Mouse (Mus musculus): ENCODE data around the gene Emg1. TPM values are rescaled to one million over a fixed set of nuclear protein-coding genes. Genes with fewer than 3 reads are reported as not detected.
"Not testable (repeated sequence)": the region's sequence is repeated elsewhere in the genome, so short reads cannot be mapped to it uniquely, and the experiment has no call there.

The Emg1 gene
- polyA plus RNA-seq, 1 experiment from 2014 or later: 100.0 TPM

DNA sequence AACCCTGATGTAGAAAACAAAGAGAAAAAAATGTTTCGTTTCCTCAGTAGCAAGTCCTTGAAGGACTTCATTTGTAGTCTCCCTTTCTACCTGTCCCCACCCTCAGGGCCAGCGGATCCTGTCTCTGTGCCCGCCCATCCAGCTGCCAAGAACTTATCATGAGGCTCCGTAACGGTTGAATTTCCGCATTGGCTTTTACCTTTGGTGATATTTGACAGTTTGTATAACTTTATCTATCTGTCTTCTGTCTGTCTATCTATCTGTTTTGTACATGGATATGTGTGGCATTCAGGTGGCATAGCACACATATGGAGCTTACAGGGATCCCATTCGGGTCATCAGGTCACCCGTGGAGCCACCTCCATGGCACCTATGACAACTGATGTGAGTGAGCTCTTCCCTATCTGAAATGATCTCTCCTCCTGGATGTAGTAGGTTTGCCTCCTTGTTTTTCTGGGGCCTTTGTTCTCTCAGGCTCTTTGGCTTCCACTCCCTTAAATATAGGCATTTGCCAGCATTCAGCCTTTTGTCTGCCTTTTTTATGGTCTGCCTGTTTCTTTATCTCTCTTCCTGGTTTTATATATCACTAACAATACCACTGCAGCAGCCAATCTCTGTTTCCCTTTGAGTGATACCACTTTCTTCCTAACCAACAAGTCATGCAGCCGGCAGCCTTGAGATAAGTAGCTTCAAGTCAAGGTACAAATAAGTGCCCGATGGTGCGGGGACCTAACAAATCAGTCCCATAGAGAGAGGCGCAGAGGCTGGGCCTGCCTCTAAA, 26.2 kb downstream of the Emg1 start:
- no peak overlapping the region for H3K4me2 ChIP-seq
- no peak for ATAC-seq (ENCODE audit: low FRiP score, low read depth)
- H3K36me3 ChIP-seq: no peaks in the 10 kb centered on the region
- no peaks in the 10 kb centered on the region for H3K9me3 ChIP-seq
- no peaks in the 10 kb centered on the region for H3K27me3 ChIP-seq
- no peaks in the 10 kb centered on the region for H3K4me1 ChIP-seq (replicated peaks)
- no peak overlapping the region for H3K4me3 ChIP-seq
- H3K27ac ChIP-seq (replicated peaks): no peak overlapping the region
- no peak overlapping the region for H3K9ac ChIP-seq
- 83% methylated on average over 12 of the region's 12 CpGs for WGBS

DNA sequence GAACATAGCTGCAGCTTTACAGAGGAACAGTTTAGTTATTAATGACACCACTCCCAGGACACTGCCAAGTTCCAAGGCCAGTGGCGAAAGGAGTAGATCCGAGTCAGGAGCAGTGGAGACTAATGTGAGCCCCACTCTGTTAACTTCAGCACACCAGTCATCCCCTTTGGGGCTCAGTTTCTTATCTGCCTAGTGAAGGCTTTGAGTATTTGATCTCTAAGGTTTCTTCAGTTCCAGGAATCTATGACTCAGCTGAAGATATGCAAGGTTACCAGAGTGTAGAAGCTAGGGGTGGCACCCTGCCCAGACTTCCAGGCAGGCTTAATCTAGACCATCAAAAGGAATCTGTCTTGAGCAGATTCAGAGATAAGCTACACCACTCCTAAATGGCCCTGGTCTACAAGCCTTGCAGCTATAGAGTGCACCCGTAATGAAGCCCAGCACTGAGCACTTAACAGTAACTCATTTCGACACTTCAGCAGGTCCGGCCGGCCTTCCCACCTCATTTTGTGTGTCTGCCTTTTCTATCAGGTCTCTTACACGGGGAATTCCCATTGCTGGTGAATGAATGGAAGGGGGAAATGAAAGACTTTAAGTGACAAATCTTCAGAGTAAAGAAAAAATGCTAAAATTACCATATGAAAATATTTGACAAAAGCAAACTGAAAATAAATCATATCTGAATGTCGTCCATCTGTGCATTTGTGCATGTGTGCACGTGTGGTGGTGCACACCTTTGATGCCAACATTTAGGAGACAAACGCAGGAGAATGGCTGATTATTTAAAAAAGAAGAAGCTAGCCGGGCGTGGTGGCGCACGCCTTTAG, 28.2 kb downstream of the Emg1 start:
- no peak for ATAC-seq (ENCODE audit: low FRiP score, low read depth)
- Histone ChIP-seq H3K4me1 (replicated peaks) (no peaks in the 10 kb centered on the region), H3K9me3 (no peaks in the 10 kb centered on the region), H3K9ac (no peak overlapping the region), H3K4me3 (no peak overlapping the region), H3K27me3 (no peaks in the 10 kb centered on the region), H3K36me3 (no peaks in the 10 kb centered on the region), H3K27ac (replicated peaks) (no peak overlapping the region), H3K4me2 (no peak overlapping the region)
- WGBS: 90% methylated on average over 14 of the region's 14 CpGs

DNA sequence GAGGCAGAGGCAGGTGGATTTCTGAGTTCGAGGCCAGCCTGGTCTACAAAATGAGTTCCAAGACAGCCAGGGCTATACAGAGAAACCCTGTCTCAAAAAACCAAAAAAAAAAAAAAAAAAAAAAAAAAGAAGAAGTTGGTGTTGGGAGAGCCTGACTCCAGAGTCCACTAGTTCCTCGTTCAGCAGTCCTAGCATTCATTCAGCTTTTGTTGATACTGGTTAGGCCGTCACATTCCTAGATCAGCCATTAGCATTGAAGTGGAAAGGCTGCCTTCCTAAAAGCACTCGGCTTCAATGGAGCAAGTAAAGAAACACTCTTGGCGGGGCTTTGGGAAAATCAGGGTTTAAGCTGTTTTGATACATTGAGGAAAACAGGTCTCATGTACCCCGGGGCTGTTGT, 29.7 kb downstream of the Emg1 start:
- not testable (repeated sequence) for H3K4me2 ChIP-seq; H3K4me1 ChIP-seq (replicated peaks); ATAC-seq (ENCODE audit: low FRiP score, low read depth); H3K4me3 ChIP-seq; H3K36me3 ChIP-seq; H3K9me3 ChIP-seq; H3K9ac ChIP-seq; H3K27me3 ChIP-seq; H3K27ac ChIP-seq (replicated peaks)
- WGBS: 61% methylated on average over 6 of the region's 6 CpGs

DNA sequence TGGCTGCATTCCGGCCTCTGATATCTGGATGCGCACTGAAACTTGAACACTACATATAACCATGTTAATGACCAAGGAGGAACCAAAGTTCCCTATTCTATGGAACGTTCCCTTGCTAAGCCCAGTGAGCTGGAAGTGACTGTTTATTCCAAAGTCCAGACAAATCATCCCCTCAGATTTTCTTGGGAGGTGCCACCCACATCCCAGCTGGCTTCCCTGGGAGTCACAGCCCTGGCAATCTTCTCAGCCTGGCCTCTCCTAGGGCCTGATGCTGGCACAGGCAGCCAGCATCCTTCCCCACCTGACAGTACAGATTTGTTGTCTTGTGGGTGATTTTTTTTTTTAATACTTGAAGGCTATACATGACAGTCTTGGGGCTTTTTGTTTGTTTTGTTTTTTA, 32.5 kb downstream of the Emg1 start:
- no peaks in the 10 kb centered on the region for H3K27me3 ChIP-seq
- ATAC-seq (ENCODE audit: low FRiP score, low read depth): no peak
- H3K4me1 ChIP-seq (replicated peaks): no peaks in the 10 kb centered on the region
- no peak overlapping the region for H3K27ac ChIP-seq (replicated peaks)
- H3K4me3 ChIP-seq: no peak overlapping the region
- WGBS: 95% methylated on average over 3 of the region's 3 CpGs
- no peak overlapping the region for H3K4me2 ChIP-seq
- no peaks in the 10 kb centered on the region for H3K9me3 ChIP-seq
- no peaks in the 10 kb centered on the region for H3K36me3 ChIP-seq
- no peak overlapping the region for H3K9ac ChIP-seq

DNA sequence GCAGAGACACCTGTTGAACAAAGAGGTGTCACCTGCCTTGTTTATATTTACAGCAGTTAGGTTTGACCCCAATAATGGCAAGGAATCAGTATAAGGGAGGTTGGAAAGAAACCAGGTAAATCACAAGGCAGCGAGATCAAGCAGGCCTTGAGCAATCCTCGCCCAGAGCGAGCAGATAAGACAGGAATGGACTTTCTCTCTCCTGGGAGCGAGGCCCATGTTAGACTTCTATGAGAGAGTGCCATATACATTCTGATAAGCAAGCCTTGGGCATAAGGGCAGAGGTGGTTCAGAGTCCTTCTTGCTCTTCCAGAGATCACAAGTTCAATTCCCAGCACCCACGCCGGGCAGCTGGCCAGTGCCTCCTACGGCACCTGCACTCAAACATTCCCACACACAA, 33.2 kb downstream of the Emg1 start:
- Histone ChIP-seq H3K4me1 (replicated peaks) (no peaks in the 10 kb centered on the region), H3K4me2 (no peak overlapping the region), H3K9ac (no peak overlapping the region), H3K4me3 (no peak overlapping the region), H3K27me3 (no peaks in the 10 kb centered on the region), H3K9me3 (no peaks in the 10 kb centered on the region), H3K36me3 (no peaks in the 10 kb centered on the region), H3K27ac (replicated peaks) (no peak overlapping the region)
- no peak for ATAC-seq (ENCODE audit: low FRiP score, low read depth)
- WGBS: 93% methylated on average over 7 of the region's 7 CpGs

DNA sequence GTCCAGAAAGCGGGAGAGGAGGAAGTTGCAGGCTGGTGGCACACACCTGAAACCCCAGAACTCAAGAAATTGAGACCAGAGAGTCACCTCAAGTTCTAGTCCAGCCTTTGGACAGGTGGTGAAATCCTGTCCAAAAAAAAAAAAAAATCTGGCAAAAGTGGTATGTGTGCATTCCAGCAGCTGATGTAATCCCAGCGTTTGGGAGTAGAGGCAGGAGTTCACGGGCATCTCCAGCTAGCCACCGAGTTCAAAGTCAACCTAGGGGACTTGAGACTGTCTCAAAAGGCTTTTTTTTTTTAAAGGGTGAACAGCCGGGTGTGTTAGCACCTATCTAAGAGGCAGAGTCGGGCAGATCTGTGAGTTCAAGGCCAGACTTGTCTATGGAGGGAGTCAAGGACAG, 35.8 kb downstream of the Emg1 start:
- Histone ChIP-seq H3K9ac (no peak overlapping the region), H3K4me3 (no peak overlapping the region), H3K4me2 (no peak overlapping the region), H3K27me3 (no peaks in the 10 kb centered on the region), H3K9me3 (no peaks in the 10 kb centered on the region), H3K36me3 (no peaks in the 10 kb centered on the region), H3K27ac (replicated peaks) (no peak overlapping the region), H3K4me1 (replicated peaks) (no peaks in the 10 kb centered on the region)
- no peak for ATAC-seq (ENCODE audit: low FRiP score, low read depth)
- WGBS: 94% methylated on average over 6 of the region's 6 CpGs

DNA sequence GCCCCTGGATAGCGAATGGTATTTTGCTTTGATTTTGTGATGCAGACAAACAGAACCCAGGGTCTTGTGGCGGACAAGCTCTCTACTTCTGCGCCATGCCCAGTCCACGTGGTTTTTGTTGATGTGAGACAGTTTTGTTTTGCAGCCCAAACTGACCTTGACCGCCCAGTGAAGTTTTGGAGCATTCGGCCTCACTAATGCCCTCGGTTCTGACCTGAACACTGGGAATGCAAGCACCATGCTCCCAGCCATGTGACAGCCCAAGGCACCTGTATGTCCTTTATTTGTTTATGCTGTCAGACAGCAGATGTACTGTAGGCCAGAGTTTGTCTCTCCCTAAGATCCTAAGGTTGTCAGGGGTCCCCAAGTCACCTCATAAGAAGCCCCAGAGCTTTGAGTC, 37.4 kb downstream of the Emg1 start:
- no peaks in the 10 kb centered on the region for H3K4me1 ChIP-seq (replicated peaks)
- no peak overlapping the region for H3K27ac ChIP-seq (replicated peaks)
- H3K4me3 ChIP-seq: no peak overlapping the region
- H3K9me3 ChIP-seq: no peaks in the 10 kb centered on the region
- no peaks in the 10 kb centered on the region for H3K36me3 ChIP-seq
- H3K4me2 ChIP-seq: no peak overlapping the region
- 98% methylated on average over 7 of the region's 7 CpGs for WGBS
- no peak for ATAC-seq (ENCODE audit: low FRiP score, low read depth)
- H3K9ac ChIP-seq: no peak overlapping the region
- no peaks in the 10 kb centered on the region for H3K27me3 ChIP-seq

DNA sequence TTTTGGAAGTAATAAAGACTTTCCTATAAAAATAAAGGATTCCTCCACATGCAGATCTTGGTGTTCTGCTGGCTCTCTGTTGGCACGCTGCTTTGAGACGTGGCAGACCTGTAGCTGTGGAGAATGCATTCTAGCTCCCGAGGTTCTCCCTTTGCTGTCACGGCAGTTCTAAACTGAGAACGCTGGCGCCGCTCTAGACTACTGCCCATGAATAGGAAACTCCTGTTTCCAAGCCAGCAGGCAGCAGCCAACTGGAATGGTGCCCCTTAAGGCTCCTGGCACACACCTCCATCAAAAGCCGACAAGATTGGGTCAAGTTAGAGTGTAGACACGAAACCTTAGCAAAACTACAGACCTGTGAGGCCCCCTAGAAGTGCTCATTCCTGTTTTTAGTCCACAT, 38.4 kb downstream of the Emg1 start:
- Histone ChIP-seq H3K4me3 (no peak overlapping the region), H3K27me3 (no peaks in the 10 kb centered on the region), H3K4me1 (replicated peaks) (no peaks in the 10 kb centered on the region), H3K36me3 (no peaks in the 10 kb centered on the region), H3K9me3 (no peaks in the 10 kb centered on the region), H3K4me2 (no peak overlapping the region), H3K27ac (replicated peaks) (no peak overlapping the region), H3K9ac (no peak overlapping the region)
- no peak for ATAC-seq (ENCODE audit: low FRiP score, low read depth)
- WGBS: 85% methylated on average over 9 of the region's 9 CpGs

DNA sequence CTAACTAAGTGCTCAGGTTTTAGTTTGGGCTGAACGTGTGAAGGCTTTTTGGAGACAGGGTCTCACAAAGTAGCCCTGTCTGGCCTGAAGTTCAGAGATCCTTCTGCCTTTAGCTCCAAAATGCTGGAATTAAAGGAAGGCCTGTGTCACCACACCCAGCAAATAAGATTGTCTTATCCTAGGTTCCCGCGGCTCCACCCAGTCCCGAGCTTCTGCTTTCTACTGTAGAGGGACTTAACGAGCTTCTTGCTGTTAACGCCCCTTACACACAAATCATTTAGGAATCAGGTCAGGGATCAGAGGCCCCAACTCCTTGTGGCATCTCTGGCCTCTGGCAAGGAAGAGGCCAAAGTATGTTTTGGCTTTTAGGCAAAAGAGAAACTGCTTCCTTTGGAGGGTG, 39.9 kb downstream of the Emg1 start:
- Histone ChIP-seq H3K4me1 (replicated peaks) (no peaks in the 10 kb centered on the region), H3K27ac (replicated peaks) (no peak overlapping the region), H3K9ac (no peak overlapping the region), H3K4me3 (no peak overlapping the region), H3K36me3 (no peaks in the 10 kb centered on the region), H3K4me2 (no peak overlapping the region), H3K9me3 (no peaks in the 10 kb centered on the region), H3K27me3 (no peaks in the 10 kb centered on the region)
- WGBS: 83% methylated on average over 6 of the region's 6 CpGs
- ATAC-seq (ENCODE audit: low FRiP score, low read depth): no peak

DNA sequence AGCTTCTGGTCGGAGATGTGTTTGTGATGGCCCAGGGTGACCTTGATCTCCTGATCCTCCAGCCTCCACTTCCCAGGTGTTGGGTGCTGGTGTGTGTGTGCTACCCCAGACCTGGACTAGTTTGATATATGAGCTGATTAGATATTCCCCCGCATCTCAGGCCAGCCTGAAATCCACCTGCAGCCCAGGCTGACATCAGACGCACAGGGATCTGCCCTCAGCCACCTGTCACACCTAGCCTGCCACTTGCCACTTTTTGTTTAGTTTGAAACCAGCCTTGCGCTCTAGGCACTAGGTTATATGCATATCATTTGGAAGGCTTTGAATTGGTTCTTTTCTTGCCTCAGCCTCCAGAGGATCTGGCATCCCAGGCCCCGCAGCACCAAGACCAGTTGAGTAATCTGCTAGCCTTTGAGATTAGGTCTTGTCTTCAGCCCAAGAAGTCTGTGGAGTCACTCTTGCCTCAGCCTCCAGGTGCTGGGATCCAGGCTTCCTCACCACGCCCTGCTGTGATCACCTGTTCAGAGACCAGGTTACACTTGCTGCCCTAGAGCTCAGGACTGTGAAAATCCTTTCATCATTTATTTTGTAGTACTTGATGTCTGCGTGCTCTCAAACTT, 41.6 kb downstream of the Emg1 start:
- Histone ChIP-seq H3K9me3 (no peaks in the 10 kb centered on the region), H3K36me3 (no peaks in the 10 kb centered on the region), H3K4me1 (replicated peaks) (no peaks in the 10 kb centered on the region), H3K27ac (replicated peaks) (no peak overlapping the region), H3K9ac (no peak overlapping the region), H3K4me3 (no peak overlapping the region), H3K4me2 (no peak overlapping the region), H3K27me3 (no peaks in the 10 kb centered on the region)
- ATAC-seq (ENCODE audit: low FRiP score, low read depth): no peak
- WGBS: 95% methylated on average over 7 of the region's 7 CpGs

DNA sequence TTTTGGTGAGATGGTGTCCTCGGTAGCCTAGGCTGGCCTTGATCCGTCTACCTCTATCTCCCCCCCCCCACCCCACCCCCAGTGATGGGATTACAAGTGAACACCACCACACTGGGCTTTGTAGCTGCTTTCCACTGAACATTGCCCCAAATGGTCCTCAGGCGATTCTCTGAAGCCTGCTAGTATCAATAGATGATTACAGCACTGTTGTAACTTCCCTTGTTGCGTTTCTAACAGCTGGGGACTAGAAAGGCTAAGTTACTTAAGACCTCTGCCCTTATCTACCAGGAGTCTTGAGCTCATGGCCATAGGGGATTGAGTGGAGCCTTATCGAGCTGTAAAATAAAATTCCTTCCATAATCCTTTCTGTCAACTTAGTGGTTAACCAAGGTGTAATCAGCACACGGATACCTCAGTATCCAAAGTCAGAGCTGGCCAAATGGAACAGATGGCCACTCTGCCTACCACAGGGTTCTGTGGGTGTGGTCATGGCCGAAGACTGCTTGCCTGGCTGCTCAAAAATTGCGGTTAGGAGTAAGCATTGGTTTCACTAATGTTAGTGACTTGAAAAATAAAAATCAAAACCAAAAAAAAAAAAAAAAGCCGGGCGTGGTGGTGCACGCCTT, 42.6 kb downstream of the Emg1 start:
- Histone ChIP-seq H3K9me3 (no peaks in the 10 kb centered on the region), H3K9ac (no peak overlapping the region), H3K27me3 (no peaks in the 10 kb centered on the region), H3K4me1 (replicated peaks) (peaks cover under 1% of the 10 kb centered on the region), H3K36me3 (no peaks in the 10 kb centered on the region), H3K27ac (replicated peaks) (no peak overlapping the region), H3K4me3 (no peak overlapping the region), H3K4me2 (no peak overlapping the region)
- WGBS: 93% methylated on average over 11 of the region's 11 CpGs
- no peak for ATAC-seq (ENCODE audit: low FRiP score, low read depth)

DNA sequence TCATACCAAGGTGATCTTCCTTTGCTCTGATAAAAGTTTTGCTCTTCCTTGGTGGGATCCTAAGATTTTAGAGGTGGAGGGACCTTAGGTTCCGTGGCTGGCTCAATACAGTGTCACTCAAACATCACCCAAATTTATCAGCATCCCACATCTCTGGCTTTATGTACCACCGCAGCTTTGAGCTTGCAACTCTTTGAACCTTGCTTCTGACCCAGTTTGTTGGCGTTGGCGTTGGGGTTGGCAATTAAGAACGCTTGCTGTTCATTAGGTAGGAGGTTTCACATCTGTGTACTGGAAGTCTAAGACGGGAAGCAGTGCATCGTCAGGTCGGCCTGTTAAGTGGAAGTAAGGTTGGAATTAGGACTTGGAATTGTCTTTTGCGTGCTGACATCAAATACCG, 47.0 kb downstream of the Emg1 start:
- Histone ChIP-seq H3K4me2 (no peak overlapping the region), H3K4me3 (no peak overlapping the region), H3K36me3 (no peaks in the 10 kb centered on the region), H3K9me3 (no peaks in the 10 kb centered on the region), H3K27me3 (no peaks in the 10 kb centered on the region), H3K27ac (replicated peaks) (no peak overlapping the region), H3K9ac (no peak overlapping the region), H3K4me1 (replicated peaks) (peaks cover 16% of the 10 kb centered on the region)
- 95% methylated on average over 10 of the region's 10 CpGs for WGBS
- ATAC-seq (ENCODE audit: low FRiP score, low read depth): no peak

Measured in hindbrain, embryonic 15.5 days (tissue).